Mouse (Mus musculus): ENCODE measurements around the gene Pank2. TPM values are rescaled to one million over a fixed set of nuclear protein-coding genes. Genes with fewer than 3 reads are reported as not detected.
"Not testable (repeated sequence)": the region's sequence is repeated elsewhere in the genome, so short reads cannot be mapped to it uniquely, and the experiment has no call there.

Pank2 gene
- total and polyA plus RNA-seq, 3 experiments = 10.7 to 55.2 (median 51.7) TPM

- no peak for DNase-seq
Observed at GRCm38 (mm10) chr2:131260544-131261307, 1.6 kb upstream of the Pank2 start.

GRCm38 (mm10) chr2:131261481-131262212 lies 648 bp upstream of the Pank2 start:
- no peak for DNase-seq

- no peak for DNase-seq
Observed at GRCm38 (mm10) chr2:131262680-131263670, 680 bp downstream of the Pank2 start.

- DNase-seq = no peak
Observed at GRCm38 (mm10) chr2:131264027-131264426, 1.7 kb downstream of the Pank2 start.

- DNase-seq = no peak
Observed at GRCm38 (mm10) chr2:131265056-131265455, 2.8 kb downstream of the Pank2 start.

GRCm38 (mm10) chr2:131275493-131275892 lies 13.2 kb downstream of the Pank2 start:
- DNase-seq = no peak

GRCm38 (mm10) chr2:131276722-131277121 lies 14.4 kb downstream of the Pank2 start:
- no peak for DNase-seq

- no peak for DNase-seq
Observed at GRCm38 (mm10) chr2:131281596-131281995, 19.3 kb downstream of the Pank2 start.

GRCm38 (mm10) chr2:131286276-131286675 lies 24.0 kb downstream of the Pank2 start:
- DNase-seq = no peak

GRCm38 (mm10) chr2:131290669-131291068 lies 28.4 kb downstream of the Pank2 start:
- DNase-seq = no peak

- no peak for DNase-seq
Observed at GRCm38 (mm10) chr2:131296746-131297261, 34.5 kb downstream of the Pank2 start.

- not testable (repeated sequence) for DNase-seq
Observed at GRCm38 (mm10) chr2:131298674-131299073, 36.4 kb downstream of the Pank2 start.

- no peak for DNase-seq
Observed at GRCm38 (mm10) chr2:131300485-131300884, 38.2 kb downstream of the Pank2 start.

GRCm38 (mm10) chr2:131301635-131302034 lies 39.3 kb downstream of the Pank2 start:
- peak; percentile 13 for DNase-seq

- DNase-seq = no peak
Observed at GRCm38 (mm10) chr2:131304497-131304896, 42.2 kb downstream of the Pank2 start.

- not testable (repeated sequence) for DNase-seq
Observed at GRCm38 (mm10) chr2:131305226-131305625, 42.9 kb downstream of the Pank2 start.

- DNase-seq = no peak
Observed at GRCm38 (mm10) chr2:131307391-131307790, 45.1 kb downstream of the Pank2 start.

- peak; percentile 33 for DNase-seq
Observed at GRCm38 (mm10) chr2:131307822-131308221, 45.5 kb downstream of the Pank2 start.

GRCm38 (mm10) chr2:131309296-131309695 lies 47.0 kb downstream of the Pank2 start:
- peak; percentile 18 for DNase-seq

GRCm38 (mm10) chr2:131316167-131316566 lies 53.9 kb downstream of the Pank2 start:
- no peak for DNase-seq

- no peak for DNase-seq
Observed at GRCm38 (mm10) chr2:131319401-131319800, 57.1 kb downstream of the Pank2 start.

GRCm38 (mm10) chr2:131321192-131321591 lies 58.9 kb downstream of the Pank2 start:
- DNase-seq = peak; percentile 39

All from adrenal gland, adult 2 months (tissue).